Mouse (Mus musculus) cerebellum, adult 11-12 months (tissue): Measurements from ENCODE around the gene Sspn.

Source experiments
- DNase-seq: peaks from one replicate; pipeline ENCODE4 v3.0.0; 2022

The Sspn gene

DNA sequence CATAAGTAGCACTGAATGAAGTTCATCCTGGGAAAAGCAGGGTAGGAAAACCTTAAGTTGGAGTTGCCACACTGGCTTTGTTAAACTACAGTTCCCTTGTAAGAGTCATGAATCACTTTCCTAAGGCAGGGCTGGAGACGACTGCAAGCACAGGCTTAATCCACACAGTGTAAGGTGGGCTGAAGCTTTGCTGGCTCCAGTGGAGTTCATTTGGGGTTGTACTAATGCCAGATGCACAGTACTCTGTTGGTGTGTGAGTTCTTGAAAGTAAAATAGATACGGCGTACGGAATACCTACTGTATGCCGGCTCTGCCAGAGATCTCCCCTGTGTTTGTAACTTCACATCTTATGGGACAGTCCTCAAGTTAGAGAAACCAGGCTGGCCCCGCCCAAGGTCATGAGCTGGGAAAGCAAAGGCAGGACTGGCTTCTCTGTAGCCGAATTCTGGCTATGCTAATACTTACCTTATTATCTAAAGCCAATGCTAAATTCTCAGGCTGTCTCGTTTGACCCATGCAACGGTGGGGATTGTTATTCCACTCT is 3.3 kb downstream of the Sspn start:
- DNase-seq: no peak

GRCm38 (mm10) chr6:145935912-145936311 is 4.5 kb downstream of the Sspn start:
- DNase-seq: no peak

- no peak for DNase-seq
Measured at GRCm38 (mm10) chr6:145936511-145936910, 5.1 kb downstream of the Sspn start.

DNA sequence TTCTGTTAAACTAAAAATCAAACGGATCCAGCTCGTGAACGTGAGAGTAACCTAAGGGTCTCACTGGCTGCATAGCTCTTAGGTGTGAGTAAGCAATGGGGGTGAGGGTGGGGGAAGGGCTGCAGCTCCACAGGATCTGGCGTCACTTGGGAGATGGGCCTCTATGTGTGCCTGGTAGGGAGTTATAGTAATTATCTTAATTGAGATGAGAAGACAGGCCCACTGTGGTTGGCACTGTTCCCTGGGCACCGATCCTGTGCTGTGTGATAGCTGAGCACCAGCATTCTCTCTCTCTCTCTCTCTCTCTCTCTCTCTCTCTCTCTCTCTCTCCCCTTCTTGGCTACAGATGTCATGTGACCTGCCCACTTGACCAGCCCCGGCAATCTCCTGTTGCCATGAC is 9.4 kb downstream of the Sspn start:
- DNase-seq: no peak

- DNase-seq: no peak
Measured at GRCm38 (mm10) chr6:145942263-145942966, 11.0 kb downstream of the Sspn start.

DNA sequence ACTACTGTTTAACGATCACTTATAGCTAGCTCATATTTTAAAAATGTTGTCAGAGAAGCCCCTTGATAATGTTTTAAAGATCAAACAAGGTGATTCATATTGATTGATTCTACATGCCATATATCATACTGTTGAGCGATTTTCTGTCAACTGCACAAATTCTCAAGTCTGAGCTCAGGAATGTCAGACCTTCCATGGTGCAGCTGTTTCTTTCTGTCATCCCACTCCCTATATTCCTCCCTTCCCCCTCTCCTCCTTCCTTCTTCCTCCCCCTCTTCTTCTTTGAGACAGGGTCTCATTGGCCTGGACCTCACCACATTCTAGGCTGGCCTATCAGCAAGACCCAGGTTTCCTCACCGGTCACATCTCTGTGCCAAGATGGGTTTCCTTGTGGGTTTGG is 12.0 kb downstream of the Sspn start:
- no peak for DNase-seq

GRCm38 (mm10) chr6:145945700-145946344 is 14.4 kb downstream of the Sspn start:
- DNase-seq: no peak

GRCm38 (mm10) chr6:145949049-145949448 is 17.6 kb downstream of the Sspn start:
- no peak for DNase-seq

- no peak for DNase-seq
Measured at GRCm38 (mm10) chr6:145950626-145951025, 19.2 kb downstream of the Sspn start.

DNA sequence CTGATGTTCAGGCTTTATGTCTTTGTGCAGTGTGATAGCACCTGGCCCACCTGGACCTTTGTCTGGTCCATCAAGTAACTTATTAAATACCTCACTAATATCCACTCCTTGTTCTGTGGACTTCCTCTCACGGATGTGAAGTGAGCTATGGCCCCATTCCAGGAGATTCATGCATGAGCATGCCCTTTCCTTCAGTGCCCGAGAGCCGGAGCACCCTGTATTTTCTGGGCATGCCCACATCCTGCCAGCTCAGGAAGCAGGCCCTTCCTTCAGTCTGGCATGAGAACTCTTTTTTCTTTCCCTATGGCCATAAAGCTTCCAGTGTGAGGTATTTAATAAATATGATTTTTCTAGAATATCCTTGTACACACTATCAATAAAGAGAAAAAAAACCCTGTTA is 21.2 kb downstream of the Sspn start:
- DNase-seq: peak; percentile 13

DNA sequence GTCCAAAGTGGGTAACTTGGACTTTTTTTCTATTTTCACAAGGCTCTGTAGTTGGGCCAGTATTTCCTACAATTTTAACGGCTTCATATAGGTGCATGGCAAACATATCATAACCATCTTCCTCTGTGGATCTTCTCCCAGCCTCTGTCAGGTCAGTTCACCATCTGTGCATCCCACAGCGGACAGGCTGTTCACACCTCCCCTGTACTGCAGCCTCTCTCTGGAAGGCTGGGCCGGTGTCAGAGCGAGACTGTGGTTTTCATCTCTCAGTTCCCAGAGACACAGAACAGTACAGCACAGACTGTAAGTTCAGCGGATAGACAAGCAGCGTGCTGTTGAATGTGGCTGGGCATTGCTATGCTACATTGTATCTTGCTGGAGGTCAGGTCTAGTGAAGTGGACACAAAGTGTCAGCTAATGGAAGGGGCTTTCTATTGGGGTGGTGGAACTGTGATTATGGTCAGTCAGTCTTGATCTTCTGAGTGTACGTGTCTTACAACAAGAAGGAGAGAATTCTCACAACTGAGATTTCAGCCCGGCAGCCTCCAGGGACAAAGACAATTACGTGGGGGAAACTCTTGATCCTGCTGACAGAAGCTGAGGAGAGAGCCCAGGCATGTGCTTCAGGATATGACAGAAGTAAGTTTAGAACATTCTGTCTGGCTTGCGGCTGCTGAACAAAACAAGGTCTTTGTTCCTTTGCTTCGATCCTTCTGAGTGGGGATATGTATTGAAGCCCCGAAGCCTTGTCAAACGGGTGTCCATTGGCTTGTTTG is 21.9 kb downstream of the Sspn start:
- peak; percentile 29 for DNase-seq

DNA sequence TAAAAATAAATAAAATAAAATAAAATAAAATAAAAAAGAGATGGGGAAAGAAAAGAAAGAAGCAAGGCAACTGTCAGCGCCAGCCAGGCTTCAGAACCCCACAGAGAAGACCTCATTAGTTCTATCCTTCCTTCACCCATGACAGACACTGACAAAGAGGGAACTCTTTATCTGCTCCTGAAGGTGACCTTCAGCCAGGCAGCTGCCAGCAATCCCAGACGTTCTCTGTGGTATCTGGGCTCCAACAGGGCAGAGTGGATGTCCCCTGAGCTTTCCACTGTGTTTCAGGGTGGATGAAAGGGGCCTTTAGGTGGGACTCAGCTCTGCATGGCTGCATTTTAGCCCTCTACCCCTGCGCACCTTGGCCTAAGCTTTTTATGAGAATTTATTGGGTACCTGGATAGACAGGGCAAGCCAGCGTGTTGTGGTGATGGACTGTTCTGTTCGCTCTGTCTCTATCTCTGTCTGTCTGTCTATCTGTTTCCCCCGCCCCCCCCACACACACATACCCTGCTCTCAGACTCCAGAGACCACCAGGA is 26.1 kb downstream of the Sspn start:
- DNase-seq: no peak

DNA sequence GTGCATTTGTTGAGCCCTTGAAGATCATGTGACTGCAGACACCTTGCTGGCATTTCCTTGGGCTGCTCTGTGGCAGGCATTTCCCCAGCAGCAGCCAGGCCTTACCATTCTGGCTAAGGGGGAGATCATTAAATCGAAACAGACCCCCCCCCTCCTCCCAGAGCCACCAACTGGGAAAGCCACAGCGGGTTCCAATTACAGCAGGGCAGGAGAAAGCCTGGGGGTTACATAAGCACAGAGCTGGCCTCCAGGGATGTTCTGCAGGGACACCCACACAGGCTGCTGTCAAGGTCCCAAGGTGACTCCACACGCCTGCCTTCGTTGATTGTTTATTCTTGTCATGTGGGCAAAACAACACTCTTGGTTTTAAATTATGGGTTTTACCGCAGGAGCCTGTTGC is 26.6 kb downstream of the Sspn start:
- no peak for DNase-seq

DNA sequence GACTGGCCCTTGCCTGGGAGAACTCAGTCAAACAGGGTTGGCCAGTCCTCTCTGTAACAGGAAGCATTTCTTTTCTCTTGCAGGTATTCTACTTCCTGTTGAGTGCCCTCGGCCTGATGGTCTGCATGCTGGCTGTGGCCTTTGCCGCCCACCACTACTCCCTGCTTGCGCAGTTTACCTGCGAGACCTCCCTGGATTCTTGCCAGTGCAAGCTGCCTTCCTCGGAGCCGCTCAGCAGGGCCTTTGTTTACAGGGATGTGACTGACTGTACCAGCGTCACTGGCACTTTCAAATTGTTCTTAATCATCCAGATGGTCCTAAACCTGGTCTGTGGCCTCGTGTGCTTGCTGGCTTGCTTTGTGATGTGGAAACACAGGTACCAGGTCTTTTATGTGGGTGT is 29.6 kb downstream of the Sspn start:
- peak; percentile 36 for DNase-seq

GRCm38 (mm10) chr6:145963966-145964365 is 32.5 kb downstream of the Sspn start:
- DNase-seq: no peak

GRCm38 (mm10) chr6:145967693-145968092 is 36.3 kb downstream of the Sspn start:
- DNase-seq: no peak

- DNase-seq: peak; percentile 46
Measured at GRCm38 (mm10) chr6:145968301-145968818, 36.9 kb downstream of the Sspn start.

- no peak for DNase-seq
Measured at GRCm38 (mm10) chr6:145968821-145969220, 37.4 kb downstream of the Sspn start.

GRCm38 (mm10) chr6:145969572-145969971 is 38.1 kb downstream of the Sspn start:
- no peak for DNase-seq

DNA sequence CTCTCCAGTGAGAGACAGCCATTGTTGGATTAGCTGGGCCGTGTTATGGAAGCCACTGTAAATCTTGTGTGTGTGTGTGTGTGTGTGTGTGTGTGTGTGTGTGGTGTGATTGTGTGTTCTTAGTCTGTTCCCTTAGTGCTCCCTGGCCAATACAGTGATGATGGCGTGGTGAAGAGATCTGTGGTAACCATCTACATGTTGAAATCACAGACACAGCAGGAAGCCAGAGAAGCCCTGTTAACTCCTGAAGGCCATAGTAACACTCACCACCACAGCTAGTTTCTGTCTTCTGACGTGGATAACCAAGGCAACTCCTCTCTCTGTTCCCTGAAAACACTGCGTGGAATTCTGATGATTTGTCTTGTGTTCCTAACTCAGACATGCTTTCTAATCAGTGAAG is 40.7 kb downstream of the Sspn start:
- no peak for DNase-seq

- DNase-seq: no peak
Measured at GRCm38 (mm10) chr6:145972836-145973235, 41.4 kb downstream of the Sspn start.

GRCm38 (mm10) chr6:145973356-145973755 is 41.9 kb downstream of the Sspn start:
- DNase-seq: no peak

- DNase-seq: no peak
Measured at GRCm38 (mm10) chr6:145974766-145975165, 43.3 kb downstream of the Sspn start.
